Mouse (Mus musculus) cortical plate, adult 2 months (tissue): ENCODE results near the gene Hecw2. TPM values are rescaled to one million over a fixed set of nuclear protein-coding genes. Genes with fewer than 3 reads are reported as not detected.
A peak's percentile ranks its signal among the peaks of the same experiment; 100 is the strongest.

Experiments used
- H3K27ac ChIP-seq: fragments of 200-500 bp; 2 replicates; pipeline ENCODE4 v1.5.1; 2012; ENCODE audit warnings: low read length, control low read depth, inconsistent platforms; ENCODE audit not compliant: insufficient read depth
- H3K4me1 ChIP-seq: fragments of 200-500 bp; 2 replicates; pipeline ENCODE4 v1.6.1; 2011; ENCODE audit warnings: low read length; ENCODE audit not compliant: control insufficient read depth, insufficient read depth
- H3K4me3 ChIP-seq: fragments of 200-500 bp; 2 replicates; pipeline ENCODE4 v1.5.1; 2011; ENCODE audit warnings: mild to moderate bottlenecking, low read length, control low read depth; ENCODE audit not compliant: insufficient read depth
- CTCF ChIP-seq: fragments of 200-500 bp; IDR thresholded peaks from 2 replicates; pipeline ENCODE4 v1.5.1; 2011; ENCODE audit warnings: mild to moderate bottlenecking, control low read depth, low read length; ENCODE audit not compliant: insufficient read depth; ENCODE audit errors: extremely low read depth
- POLR2A ChIP-seq: fragments of 200-500 bp; IDR thresholded peaks from 2 replicates; pipeline ENCODE4 v1.6.1; 2011; ENCODE audit warnings: mild to moderate bottlenecking, low read length, control low read depth; ENCODE audit not compliant: insufficient read depth; ENCODE audit errors: extremely low read depth
- polyA plus RNA-seq: library from polyadenylated mRNA; depleted of rRNA; stranded (reverse); fragments of >200 nt; gene quantifications from 2 replicates; pipeline ENCODE4 v1.2.3, GENCODE M21; 2012

Gene Hecw2
- polyA plus RNA-seq, 1 experiment: 10.8 TPM

DNA sequence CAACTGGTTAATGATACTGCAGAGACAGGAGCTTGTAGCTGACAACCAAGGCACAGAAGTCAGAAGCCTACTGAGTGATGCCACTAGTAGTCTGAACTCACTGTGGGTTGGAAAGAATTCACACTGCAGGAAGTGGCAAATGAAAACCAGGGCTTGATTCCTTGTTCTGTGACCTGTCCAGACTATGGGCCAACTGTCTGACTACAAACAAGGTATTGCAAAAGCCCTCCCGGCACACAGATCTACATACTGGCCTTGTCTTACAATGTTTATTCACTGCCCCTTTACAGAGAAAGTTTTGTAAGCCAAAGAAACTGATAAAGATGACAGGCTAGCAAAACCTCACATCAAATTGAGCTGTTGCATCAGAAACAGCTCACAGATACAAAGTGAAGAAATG, 284.7 kb downstream of the Hecw2 start:
- Histone ChIP-seq H3K4me3 (no peak overlapping the region), H3K27ac (no peak overlapping the region), H3K4me1 (no peaks in the 10 kb centered on the region)
- TF ChIP-seq CTCF: no peak
- TF ChIP-seq POLR2A: no peak

- H3K27ac ChIP-seq: no peak overlapping the region
- no peak for TF ChIP-seq POLR2A
- peak; percentile 31; the same call in 1 of the 2 replicates for TF ChIP-seq CTCF
- no peaks in the 10 kb centered on the region for H3K4me1 ChIP-seq
- H3K4me3 ChIP-seq: no peak overlapping the region
Observed at GRCm38 (mm10) chr1:53909118-53909517, 285.9 kb downstream of the Hecw2 start.

GRCm38 (mm10) chr1:53906175-53906574, 288.8 kb downstream of the Hecw2 start:
- TF ChIP-seq CTCF: no peak
- TF ChIP-seq POLR2A: no peak
- Histone ChIP-seq H3K4me3 (no peak overlapping the region), H3K4me1 (no peaks in the 10 kb centered on the region), H3K27ac (no peak overlapping the region)

DNA sequence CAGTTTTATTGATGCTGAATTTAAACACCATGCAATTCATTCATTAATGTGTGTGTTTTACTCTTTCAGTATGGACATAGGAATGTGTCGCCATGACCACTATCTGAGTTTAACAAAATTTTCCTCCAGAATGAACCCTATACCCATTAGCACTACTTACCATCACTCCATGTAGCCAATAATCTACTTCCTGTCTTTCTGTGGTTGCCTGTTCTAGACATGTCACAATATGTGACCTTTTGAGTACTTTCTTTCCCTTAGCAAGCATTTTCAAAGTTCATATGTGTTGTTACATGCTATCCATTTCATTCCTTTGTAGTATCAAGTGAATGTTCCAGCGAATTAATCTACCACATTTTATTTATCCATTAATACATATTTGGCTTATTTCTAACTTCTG, 294.6 kb downstream of the Hecw2 start:
- no peak overlapping the region for H3K4me3 ChIP-seq
- H3K27ac ChIP-seq: no peak overlapping the region
- H3K4me1 ChIP-seq: peaks cover 3% of the 10 kb centered on the region; the same call in 1 of the 2 replicates
- TF ChIP-seq CTCF (no peak), POLR2A (no peak)

GRCm38 (mm10) chr1:53894299-53894698, 300.7 kb downstream of the Hecw2 start:
- Histone ChIP-seq H3K4me1 (peaks cover 4% of the 10 kb centered on the region), H3K4me3 (no peak overlapping the region), H3K27ac (no peak overlapping the region)
- no peak for TF ChIP-seq POLR2A
- no peak for TF ChIP-seq CTCF

DNA sequence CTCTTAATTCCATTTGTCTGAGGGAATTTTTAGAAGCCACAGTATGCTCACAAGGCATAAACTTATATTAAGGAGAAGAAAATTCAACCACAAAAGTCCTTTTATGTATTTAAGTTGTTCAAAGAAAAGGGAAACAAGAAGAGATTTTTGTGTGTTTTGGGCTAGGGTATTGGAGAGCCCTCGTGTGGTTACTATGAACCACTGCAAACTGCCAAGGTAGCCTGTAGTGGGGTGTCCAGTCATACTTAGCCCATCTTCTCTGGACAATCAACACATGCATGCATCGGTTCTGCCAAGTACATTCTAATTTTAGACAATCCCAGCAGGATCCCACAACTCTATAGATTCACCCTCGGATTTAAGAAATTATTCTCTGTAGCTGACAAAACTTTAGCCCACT, 304.6 kb downstream of the Hecw2 start:
- Histone ChIP-seq H3K4me1 (peaks cover 4% of the 10 kb centered on the region; the same call in 1 of the 2 replicates), H3K27ac (no peak overlapping the region), H3K4me3 (no peak overlapping the region)
- peak; percentile 46; the same call in 1 of the 2 replicates for TF ChIP-seq CTCF
- no peak for TF ChIP-seq POLR2A

DNA sequence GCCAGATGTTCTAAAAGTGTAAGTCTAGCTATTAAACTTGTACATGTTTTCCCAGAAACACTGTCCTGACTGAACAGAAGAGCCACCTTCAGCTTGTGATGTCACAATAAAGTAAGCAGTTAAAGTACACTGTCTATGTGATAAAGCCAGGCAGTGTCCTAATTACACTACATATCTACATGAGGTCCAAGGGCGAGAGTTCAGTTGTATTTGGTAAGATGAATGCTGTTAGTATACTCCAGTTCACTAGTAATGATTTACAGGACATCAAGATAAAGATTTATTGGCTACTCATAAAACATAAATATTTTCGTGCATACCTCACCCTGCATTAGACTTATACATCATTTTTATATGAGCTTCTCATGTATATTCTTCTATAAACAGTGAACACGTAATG, 305.2 kb downstream of the Hecw2 start:
- Histone ChIP-seq H3K27ac (no peak overlapping the region), H3K4me1 (peaks cover 4% of the 10 kb centered on the region; the same call in 1 of the 2 replicates), H3K4me3 (no peak overlapping the region)
- TF ChIP-seq POLR2A (no peak), CTCF (no peak)

DNA sequence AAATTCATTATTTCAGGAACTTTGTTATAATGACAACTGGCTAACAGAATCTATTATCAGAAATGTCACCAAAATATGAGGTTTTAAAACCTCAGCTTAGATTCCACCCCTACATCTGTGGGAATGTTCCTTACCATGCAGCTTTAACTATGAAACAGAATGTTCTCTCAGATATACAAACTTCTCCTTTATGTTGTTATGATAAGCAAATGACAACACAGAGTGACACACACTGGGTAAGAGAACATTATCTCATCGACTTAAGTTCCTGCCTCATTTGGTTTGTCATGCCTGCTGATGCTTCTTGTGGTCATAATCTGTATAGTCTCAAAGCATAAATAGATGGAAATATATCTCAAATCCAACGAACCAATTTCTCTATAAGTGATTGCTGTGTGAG, 312.5 kb downstream of the Hecw2 start:
- Histone ChIP-seq H3K27ac (no peak overlapping the region), H3K4me1 (no peaks in the 10 kb centered on the region), H3K4me3 (no peak overlapping the region)
- TF ChIP-seq CTCF (no peak), POLR2A (no peak)

DNA sequence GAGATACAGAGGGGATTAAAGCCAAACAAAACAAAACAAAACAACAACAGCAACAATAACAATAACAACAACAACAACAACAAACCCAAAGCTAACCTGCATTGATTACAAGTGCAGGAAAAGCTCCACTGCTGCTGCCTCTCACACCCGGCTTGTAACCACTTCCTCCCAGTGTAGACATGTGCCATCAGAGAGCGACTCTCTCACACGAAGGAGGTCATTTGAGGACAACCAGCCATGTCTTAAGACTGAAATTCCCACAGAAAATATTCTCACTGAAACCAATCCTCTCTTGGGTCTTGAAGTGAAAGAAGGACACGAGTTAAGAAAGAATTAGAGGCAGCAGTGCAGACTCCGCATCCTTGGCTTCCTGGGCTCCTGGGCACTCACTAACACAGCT, 319.0 kb downstream of the Hecw2 start:
- Histone ChIP-seq H3K27ac (no peak overlapping the region), H3K4me1 (no peaks in the 10 kb centered on the region), H3K4me3 (no peak overlapping the region)
- TF ChIP-seq POLR2A: no peak
- TF ChIP-seq CTCF: no peak

DNA sequence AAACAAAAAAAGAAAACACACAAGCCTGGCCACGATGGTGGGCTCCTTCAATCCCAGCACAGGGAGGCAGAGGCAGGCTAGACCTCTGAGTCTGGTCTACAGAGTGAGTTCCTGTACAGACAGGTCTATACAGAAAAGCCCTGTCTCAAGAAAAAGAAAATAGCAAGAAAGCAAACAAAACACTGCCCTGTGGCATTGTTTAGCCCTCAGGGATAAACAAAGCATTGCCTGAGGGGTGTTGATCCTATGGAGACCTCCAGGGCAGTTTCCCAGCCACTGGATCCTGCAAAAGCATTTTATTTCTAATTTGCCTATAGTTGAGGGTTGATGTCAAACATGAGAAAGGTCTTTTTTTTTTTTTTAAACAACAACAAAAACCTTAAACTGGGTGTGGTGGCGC, 327.7 kb downstream of the Hecw2 start:
- H3K4me3 ChIP-seq: no peak overlapping the region

More for the DNA sequence above, 327.7 kb downstream of the Hecw2 start:
- TF ChIP-seq POLR2A: no peak
- no peak for TF ChIP-seq CTCF
- no peak overlapping the region for H3K27ac ChIP-seq
- H3K4me1 ChIP-seq: no peaks in the 10 kb centered on the region
